ENCODE assay signal across 12 mouse cellular contexts in the genomic region with DNA sequence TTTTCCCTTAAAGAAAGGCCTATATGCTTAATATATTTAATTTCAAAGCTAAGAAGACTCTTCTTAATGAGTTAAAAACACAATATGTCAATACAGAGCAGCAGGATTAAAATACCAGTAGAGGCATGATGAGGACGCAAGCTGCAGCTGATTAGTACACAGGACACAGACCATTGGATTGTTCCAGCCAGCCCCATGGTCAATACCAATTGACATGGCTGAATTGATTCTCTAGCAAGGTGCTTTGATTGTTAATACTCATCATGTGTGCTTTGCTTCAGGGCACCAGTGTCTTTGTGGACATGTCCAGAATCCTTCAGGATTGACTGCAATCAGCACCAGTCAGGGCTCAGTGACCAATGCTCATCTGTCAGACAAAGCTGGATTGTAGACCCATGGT.
"Had no signal": no experiment of that assay in that cellular context is flagged by ENCODE, and none has a peak within 500 bp of the region (broad histone marks: within the 10 kb centered on the region; RNA-seq: fewer than 3 reads in every experiment).

No protein-coding gene starts in this region.

- H3K27me3 ChIP-seq: liver, embryonic 12.5 days; lung, embryonic 15.5 days had no signal

- H3K4me1 ChIP-seq: liver, embryonic 12.5 days had no signal

- H3K9ac ChIP-seq: liver, embryonic 12.5 days; lung, embryonic 15.5 days had no signal

- ATAC-seq: intestine, postnatal 0 days; liver, embryonic 12.5 days had no signal

- H3K9me3 ChIP-seq: limb, embryonic 10.5 days; liver, embryonic 12.5 days; lung, embryonic 15.5 days had no signal

- H3K27ac ChIP-seq: left cerebral cortex, adult 2 months; limb, embryonic 10.5 days; liver, embryonic 12.5 days; lung, embryonic 15.5 days had no signal

- DNase-seq: kidney, adult 8-10 months; kidney, postnatal 25 days; lung, postnatal 14 days; right cerebral cortex, adult 18-20 months; right cerebral cortex, postnatal 25 days; thymus, postnatal 36 days had no signal

- H3K36me3 ChIP-seq: limb, embryonic 10.5 days; lung, embryonic 15.5 days had no signal

- H3K4me3 ChIP-seq: left cerebral cortex, adult 2 months; limb, embryonic 10.5 days; liver, embryonic 12.5 days; lung, embryonic 15.5 days; myocyte had no signal

- H3K4me2 ChIP-seq: liver, embryonic 12.5 days; lung, embryonic 15.5 days had no signal
